Mouse (Mus musculus): Measurements from ENCODE around the gene Tmem184b. TPM values are rescaled to one million over a fixed set of nuclear protein-coding genes. Genes with fewer than 3 reads are reported as not detected.

The Tmem184b gene
- polyA plus RNA-seq, 1 experiment from 2014 or later = 29.4 TPM

DNA sequence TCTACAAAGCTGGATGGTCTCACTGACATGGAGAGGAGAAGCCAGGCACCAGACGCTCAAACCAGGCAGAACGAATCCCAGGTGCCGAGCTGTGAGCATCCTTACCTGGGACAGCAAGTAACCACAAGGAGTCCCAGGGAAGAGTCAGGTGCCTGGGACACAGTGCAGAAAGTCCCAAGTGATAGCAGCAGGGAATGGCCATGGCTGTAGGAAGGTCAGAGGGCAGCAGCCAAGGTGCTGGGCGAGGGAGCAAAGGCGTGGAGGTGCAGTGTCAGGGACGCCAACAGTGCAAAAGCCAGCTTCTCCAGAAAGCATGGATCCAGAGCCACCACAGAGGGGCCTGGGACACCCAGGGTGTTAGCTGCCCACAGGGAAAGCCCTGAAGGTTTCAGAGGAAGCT is 10.3 kb downstream of the Tmem184b start:
- no peak overlapping the region for H3K27ac ChIP-seq
- no peak for ATAC-seq
- WGBS = 85% methylated on average over 6 of the region's 6 CpGs

GRCm38 (mm10) chr15:79392527-79392926 is 10.8 kb downstream of the Tmem184b start:
- Histone ChIP-seq H3K27ac (no peak overlapping the region), H3K9ac (0 out of 2 replicates have a peak overlapping the region, but pooled peaks have one; percentile 34), H3K4me2 (no peak overlapping the region), H3K9me3 (replicated peaks) (no peaks in the 10 kb centered on the region), H3K27me3 (no peaks in the 10 kb centered on the region), H3K4me3 (no peak overlapping the region), H3K4me1 (peaks cover 15% of the 10 kb centered on the region), H3K36me3 (ENCODE audit: poor library complexity, severe bottlenecking) (peaks cover 7% of the 10 kb centered on the region; the same call in 1 of the 2 replicates)
- no peak for ATAC-seq
- WGBS = 91% methylated on average over 5 of the region's 5 CpGs

More for the DNA sequence above, 10.3 kb downstream of the Tmem184b start:
- peaks cover 7% of the 10 kb centered on the region; the same call in 1 of the 2 replicates for H3K36me3 ChIP-seq (ENCODE audit: poor library complexity, severe bottlenecking)
- no peak overlapping the region for H3K4me2 ChIP-seq
- no peaks in the 10 kb centered on the region for H3K9me3 ChIP-seq (replicated peaks)
- no peaks in the 10 kb centered on the region for H3K27me3 ChIP-seq
- no peak overlapping the region for H3K9ac ChIP-seq
- H3K4me1 ChIP-seq = peaks cover 15% of the 10 kb centered on the region
- H3K4me3 ChIP-seq = no peak overlapping the region

DNA sequence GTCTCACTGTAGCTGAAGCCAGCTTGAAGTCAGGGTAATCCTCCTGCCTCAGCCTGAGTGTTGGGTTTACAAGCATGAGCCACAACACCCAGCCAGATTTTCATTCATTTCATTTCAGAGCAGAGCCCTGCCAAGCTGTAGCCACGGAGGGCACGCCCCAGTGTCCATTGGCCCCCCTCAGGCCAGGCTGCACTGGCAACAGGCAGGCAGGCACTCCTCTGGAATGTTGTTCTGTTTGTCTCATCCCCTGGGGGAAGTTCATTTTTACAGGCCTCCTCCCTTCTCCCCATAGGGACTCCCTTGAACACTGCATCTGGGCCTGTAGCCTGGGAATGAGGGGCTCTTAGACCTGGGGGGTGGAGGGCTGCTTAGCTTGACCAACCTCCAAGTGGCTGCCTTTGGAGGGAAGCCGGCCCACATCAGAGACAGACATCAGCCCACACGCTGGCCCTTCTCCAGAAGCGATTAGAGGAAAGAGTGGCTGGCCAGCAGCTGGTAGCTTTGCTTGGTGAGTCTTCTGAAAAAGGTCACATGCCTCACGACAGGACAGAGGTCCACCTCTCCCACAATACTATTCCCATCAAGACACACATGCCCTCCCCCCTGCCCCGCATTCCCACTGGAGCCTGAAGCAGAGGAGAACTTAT is 11.8 kb downstream of the Tmem184b start:
- WGBS = 48% methylated on average over 7 of the region's 7 CpGs
- H3K27me3 ChIP-seq = no peaks in the 10 kb centered on the region
- H3K9ac ChIP-seq = no peak overlapping the region
- no peak overlapping the region for H3K4me2 ChIP-seq
- no peak for ATAC-seq
- H3K4me1 ChIP-seq = peaks cover 15% of the 10 kb centered on the region
- no peaks in the 10 kb centered on the region for H3K36me3 ChIP-seq (ENCODE audit: poor library complexity, severe bottlenecking)
- no peaks in the 10 kb centered on the region for H3K9me3 ChIP-seq (replicated peaks)
- H3K4me3 ChIP-seq = no peak overlapping the region
- no peak overlapping the region for H3K27ac ChIP-seq

GRCm38 (mm10) chr15:79390434-79390833 is 12.9 kb downstream of the Tmem184b start:
- no peak overlapping the region for H3K4me2 ChIP-seq
- no peak overlapping the region for H3K9ac ChIP-seq
- H3K9me3 ChIP-seq (replicated peaks) = no peaks in the 10 kb centered on the region
- H3K27me3 ChIP-seq = no peaks in the 10 kb centered on the region
- no peak overlapping the region for H3K27ac ChIP-seq
- 83% methylated on average over 6 of the region's 6 CpGs for WGBS
- H3K4me1 ChIP-seq = peaks cover 15% of the 10 kb centered on the region
- H3K4me3 ChIP-seq = no peak overlapping the region
- H3K36me3 ChIP-seq (ENCODE audit: poor library complexity, severe bottlenecking) = no peaks in the 10 kb centered on the region
- no peak for ATAC-seq

DNA sequence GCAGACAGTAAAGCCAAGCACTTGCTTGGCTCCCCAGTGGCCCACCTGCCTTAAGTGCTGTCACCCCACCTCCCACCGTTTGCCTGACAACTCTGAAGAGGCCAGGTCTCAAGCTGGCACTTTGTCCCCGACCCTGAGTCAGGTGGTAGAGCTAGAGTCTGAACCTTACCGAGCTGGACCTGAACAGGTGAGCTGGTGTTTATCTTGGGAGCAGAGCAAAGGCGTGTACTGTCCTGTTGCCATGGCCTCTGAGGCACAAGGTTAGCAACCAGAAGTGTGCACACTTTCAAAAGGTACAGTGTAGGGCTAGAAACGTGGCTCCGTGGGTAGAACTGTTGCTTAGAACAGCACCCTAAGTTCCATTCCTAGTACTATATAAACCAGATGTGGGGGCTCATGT is 15.2 kb downstream of the Tmem184b start:
- Histone ChIP-seq H3K4me2 (no peak overlapping the region), H3K4me3 (no peak overlapping the region), H3K27me3 (no peaks in the 10 kb centered on the region), H3K36me3 (ENCODE audit: poor library complexity, severe bottlenecking) (no peaks in the 10 kb centered on the region), H3K9me3 (replicated peaks) (no peaks in the 10 kb centered on the region), H3K4me1 (peaks cover 15% of the 10 kb centered on the region), H3K9ac (no peak overlapping the region), H3K27ac (no peak overlapping the region)
- 84% methylated on average over 6 of the region's 6 CpGs for WGBS
- ATAC-seq = no peak

DNA sequence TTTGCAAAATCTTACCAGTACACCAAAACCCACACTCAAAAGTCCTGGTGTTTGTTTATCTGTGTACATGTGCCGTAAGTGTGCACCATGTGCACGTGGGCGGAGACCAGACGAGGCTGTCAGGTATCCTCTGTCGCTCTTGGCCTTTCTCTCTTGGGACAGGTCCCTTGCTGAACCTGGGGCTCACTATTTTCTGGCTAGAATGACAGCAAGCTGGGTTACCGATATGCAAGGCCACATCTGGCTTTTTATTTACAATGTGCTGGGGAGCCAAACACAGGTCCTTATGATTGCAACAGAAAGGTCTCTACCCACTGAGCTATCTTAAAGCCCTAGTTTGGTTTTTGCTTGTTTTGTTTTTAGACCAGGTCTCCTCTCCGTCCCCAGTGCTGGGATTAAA is 15.8 kb downstream of the Tmem184b start:
- no peak for ATAC-seq
- H3K27me3 ChIP-seq = no peaks in the 10 kb centered on the region
- H3K4me3 ChIP-seq = no peak overlapping the region
- peaks cover 15% of the 10 kb centered on the region for H3K4me1 ChIP-seq
- H3K27ac ChIP-seq = no peak overlapping the region
- no peaks in the 10 kb centered on the region for H3K9me3 ChIP-seq (replicated peaks)
- H3K4me2 ChIP-seq = no peak overlapping the region
- WGBS = 93% methylated on average over 7 of the region's 7 CpGs
- H3K36me3 ChIP-seq (ENCODE audit: poor library complexity, severe bottlenecking) = no peaks in the 10 kb centered on the region
- H3K9ac ChIP-seq = no peak overlapping the region

DNA sequence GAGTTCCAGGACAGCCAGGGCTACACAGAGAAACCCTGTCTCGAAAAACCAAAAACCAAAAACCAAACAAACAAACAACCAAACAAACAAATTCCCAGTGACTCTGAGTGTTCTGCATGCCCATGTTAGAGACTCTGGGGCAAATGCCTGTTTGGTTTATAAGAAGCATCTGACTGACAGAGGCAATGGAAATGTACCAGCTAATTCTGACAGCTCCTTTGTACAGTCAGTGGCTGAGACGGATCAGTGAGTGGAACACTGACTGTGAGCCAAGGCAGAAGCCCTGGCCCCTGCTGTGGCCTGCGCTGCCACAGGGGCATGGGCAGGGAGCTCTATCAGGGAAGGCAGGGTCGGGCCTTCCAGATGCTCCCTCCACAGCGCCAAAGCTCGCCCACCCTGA is 16.3 kb downstream of the Tmem184b start:
- Histone ChIP-seq H3K9ac (no peak overlapping the region), H3K9me3 (replicated peaks) (no peaks in the 10 kb centered on the region), H3K27ac (no peak overlapping the region), H3K4me3 (no peak overlapping the region), H3K4me2 (no peak overlapping the region), H3K36me3 (ENCODE audit: poor library complexity, severe bottlenecking) (no peaks in the 10 kb centered on the region), H3K27me3 (no peaks in the 10 kb centered on the region), H3K4me1 (peaks cover 9% of the 10 kb centered on the region)
- ATAC-seq = no peak
- 76% methylated on average over 6 of the region's 6 CpGs for WGBS

DNA sequence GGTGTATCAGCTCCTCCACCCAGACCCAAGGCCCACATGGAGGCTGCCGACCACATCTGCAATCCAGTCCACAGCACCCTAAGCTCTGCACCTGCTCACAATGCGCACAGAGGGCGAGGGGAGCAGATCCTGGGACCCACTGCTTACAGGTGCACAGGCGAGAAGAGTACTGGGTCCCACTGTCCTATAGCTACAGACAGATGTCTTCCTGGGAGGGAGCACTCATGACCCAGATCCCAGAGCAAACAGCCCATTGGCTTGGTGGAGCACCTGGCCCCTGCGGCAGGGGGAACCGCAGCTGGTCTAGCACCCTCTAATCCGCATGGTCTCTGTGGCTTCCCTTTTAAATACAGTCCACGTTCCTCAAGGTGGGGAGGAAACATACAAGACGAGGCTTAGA is 21.7 kb downstream of the Tmem184b start:
- Histone ChIP-seq H3K4me2 (no peak overlapping the region), H3K27ac (no peak overlapping the region), H3K9ac (no peak overlapping the region), H3K9me3 (replicated peaks) (no peaks in the 10 kb centered on the region), H3K36me3 (ENCODE audit: poor library complexity, severe bottlenecking) (peaks cover 18% of the 10 kb centered on the region), H3K27me3 (no peaks in the 10 kb centered on the region), H3K4me1 (peaks cover 6% of the 10 kb centered on the region; the same call in 1 of the 2 replicates), H3K4me3 (no peak overlapping the region)
- 90% methylated on average over 9 of the region's 9 CpGs for WGBS
- no peak for ATAC-seq

GRCm38 (mm10) chr15:79380468-79381444 is 22.6 kb downstream of the Tmem184b start:
- Histone ChIP-seq H3K36me3 (ENCODE audit: poor library complexity, severe bottlenecking) (peaks cover 27% of the 10 kb centered on the region), H3K9me3 (replicated peaks) (no peaks in the 10 kb centered on the region), H3K27me3 (no peaks in the 10 kb centered on the region), H3K9ac (no peak overlapping the region), H3K4me3 (no peak overlapping the region), H3K27ac (peak overlapping the region; percentile 36; the same call in 1 of the 2 replicates), H3K4me1 (peaks cover 6% of the 10 kb centered on the region; the same call in 1 of the 2 replicates), H3K4me2 (no peak overlapping the region)
- peak; percentile 24; the same call in 1 of the 2 replicates for ATAC-seq
- 48% methylated on average over 21 of the region's 23 CpGs for WGBS

- ATAC-seq = no peak
- 91% methylated on average over 7 of the region's 7 CpGs for WGBS
- H3K36me3 ChIP-seq (ENCODE audit: poor library complexity, severe bottlenecking) = peaks cover 31% of the 10 kb centered on the region
These were observed 23.7 kb downstream of the Tmem184b start for GRCm38 (mm10) chr15:79379658-79380057.

GRCm38 (mm10) chr15:79378608-79379007 is 24.8 kb downstream of the Tmem184b start:
- 95% methylated on average over 10 of the region's 10 CpGs for WGBS
- H3K4me1 ChIP-seq = peaks cover 6% of the 10 kb centered on the region; the same call in 1 of the 2 replicates
- peaks cover 38% of the 10 kb centered on the region for H3K36me3 ChIP-seq (ENCODE audit: poor library complexity, severe bottlenecking)
- no peak overlapping the region for H3K4me2 ChIP-seq
- H3K4me3 ChIP-seq = no peak overlapping the region
- H3K9ac ChIP-seq = no peak overlapping the region
- no peaks in the 10 kb centered on the region for H3K9me3 ChIP-seq (replicated peaks)
- H3K27me3 ChIP-seq = no peaks in the 10 kb centered on the region
- no peak for ATAC-seq
- no peak overlapping the region for H3K27ac ChIP-seq

More at GRCm38 (mm10) chr15:79379658-79380057, 23.7 kb downstream of the Tmem184b start:
- Histone ChIP-seq H3K4me2 (no peak overlapping the region), H3K4me1 (peaks cover 6% of the 10 kb centered on the region; the same call in 1 of the 2 replicates), H3K4me3 (no peak overlapping the region), H3K27me3 (no peaks in the 10 kb centered on the region), H3K9me3 (replicated peaks) (no peaks in the 10 kb centered on the region), H3K9ac (no peak overlapping the region), H3K27ac (no peak overlapping the region)

DNA sequence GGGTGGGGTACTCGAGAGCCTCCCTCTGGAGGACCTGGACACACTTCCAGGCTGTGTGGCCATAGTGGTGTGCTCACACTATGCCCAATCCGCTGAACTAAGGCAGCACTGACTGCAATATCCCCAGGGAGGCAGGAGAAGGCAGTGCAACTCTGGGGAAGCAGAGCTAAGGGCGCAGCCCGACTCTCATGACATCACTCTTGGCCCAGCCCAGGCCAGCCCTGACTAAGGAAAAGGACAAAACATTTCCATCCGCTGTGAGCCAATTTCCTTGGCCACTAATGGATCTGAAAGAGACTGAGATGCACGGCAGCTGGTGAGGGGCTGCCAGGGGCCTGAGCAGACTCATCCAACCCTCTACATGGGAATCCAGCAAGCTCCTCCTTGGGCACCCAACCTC is 25.7 kb downstream of the Tmem184b start:
- 86% methylated on average over 6 of the region's 6 CpGs for WGBS
- H3K9ac ChIP-seq = no peak overlapping the region; the same call in 1 of the 2 replicates
- no peak overlapping the region for H3K27ac ChIP-seq
- no peaks in the 10 kb centered on the region for H3K27me3 ChIP-seq
- H3K36me3 ChIP-seq (ENCODE audit: poor library complexity, severe bottlenecking) = peaks cover 47% of the 10 kb centered on the region
- peaks cover 6% of the 10 kb centered on the region; the same call in 1 of the 2 replicates for H3K4me1 ChIP-seq
- no peaks in the 10 kb centered on the region for H3K9me3 ChIP-seq (replicated peaks)
- H3K4me3 ChIP-seq = no peak overlapping the region
- no peak overlapping the region for H3K4me2 ChIP-seq
- ATAC-seq = no peak
